Mouse (Mus musculus) spleen, postnatal 14 days (tissue): ENCODE results near the gene Cmc1.

Experiments
- DNase-seq, 2 experiments: peaks; one replicate each; pipeline ENCODE4 v3.0.0; 2021 to 2022; ENCODE audit warnings: low spot score in 2 of 2

Gene Cmc1

GRCm38 (mm10) chr9:118031694-118032093 lies 118.3 kb downstream of the Cmc1 start:
- no peak for DNase-seq

DNA sequence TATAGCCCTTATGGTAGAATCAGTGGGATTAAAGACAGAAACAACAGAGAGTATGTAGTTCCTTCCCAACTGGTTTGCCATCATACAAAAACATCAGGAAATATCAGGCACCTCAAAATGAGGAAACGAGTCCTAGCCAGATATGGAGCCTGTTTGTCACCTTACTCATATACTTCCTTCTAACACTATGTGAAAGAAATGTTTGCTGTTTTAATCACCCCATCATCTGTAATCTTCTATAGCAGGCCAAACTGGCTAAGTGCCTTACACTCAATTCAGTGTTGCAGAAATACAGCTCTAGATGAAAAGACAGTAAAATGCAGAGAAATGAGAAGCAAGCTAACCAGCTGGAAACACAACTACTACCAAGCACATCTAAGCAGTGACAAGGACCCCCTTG lies 119.7 kb downstream of the Cmc1 start:
- DNase-seq: no peak

DNA sequence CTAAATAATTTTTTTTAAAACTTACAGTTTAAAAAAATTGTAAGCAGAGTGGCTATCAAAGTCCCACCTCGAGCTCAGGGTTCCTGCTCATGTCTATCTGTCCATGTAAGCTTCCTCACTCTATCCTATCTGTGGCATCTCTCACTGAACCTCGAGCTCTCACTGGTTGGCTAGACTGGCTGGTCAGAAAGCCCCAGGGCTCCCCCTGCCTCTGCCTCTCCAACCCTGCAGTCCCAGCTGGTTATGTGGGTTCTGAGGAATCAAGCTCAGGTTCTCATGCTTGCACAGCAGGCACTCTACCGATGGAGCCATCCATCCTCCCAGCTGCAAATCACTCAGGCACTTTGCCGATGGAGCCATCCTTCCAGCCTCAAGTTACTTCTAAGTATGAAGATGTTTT lies 120.5 kb downstream of the Cmc1 start:
- no peak for DNase-seq

DNA sequence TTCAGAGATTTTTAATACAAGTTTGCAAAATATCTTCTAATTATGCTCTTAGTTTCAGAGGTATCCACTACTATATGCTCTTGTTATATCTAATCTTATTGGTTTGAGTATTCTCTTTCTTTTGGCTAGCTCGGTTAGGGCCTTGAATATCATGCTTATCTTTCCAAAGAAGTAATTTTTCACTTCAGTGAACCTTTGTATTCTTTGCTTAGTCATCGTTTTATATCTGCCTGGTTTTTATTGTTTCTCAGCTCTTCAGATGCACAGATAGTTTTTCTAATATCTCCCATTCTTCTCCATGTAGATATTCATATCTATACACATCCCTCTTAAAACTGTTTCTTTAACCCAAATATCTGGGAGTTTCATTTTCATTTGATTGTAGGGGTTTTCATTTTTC lies 125.0 kb downstream of the Cmc1 start:
- DNase-seq: no peak
